Mouse (Mus musculus): ENCODE data around the gene Taf9.

Taf9 gene

DNA sequence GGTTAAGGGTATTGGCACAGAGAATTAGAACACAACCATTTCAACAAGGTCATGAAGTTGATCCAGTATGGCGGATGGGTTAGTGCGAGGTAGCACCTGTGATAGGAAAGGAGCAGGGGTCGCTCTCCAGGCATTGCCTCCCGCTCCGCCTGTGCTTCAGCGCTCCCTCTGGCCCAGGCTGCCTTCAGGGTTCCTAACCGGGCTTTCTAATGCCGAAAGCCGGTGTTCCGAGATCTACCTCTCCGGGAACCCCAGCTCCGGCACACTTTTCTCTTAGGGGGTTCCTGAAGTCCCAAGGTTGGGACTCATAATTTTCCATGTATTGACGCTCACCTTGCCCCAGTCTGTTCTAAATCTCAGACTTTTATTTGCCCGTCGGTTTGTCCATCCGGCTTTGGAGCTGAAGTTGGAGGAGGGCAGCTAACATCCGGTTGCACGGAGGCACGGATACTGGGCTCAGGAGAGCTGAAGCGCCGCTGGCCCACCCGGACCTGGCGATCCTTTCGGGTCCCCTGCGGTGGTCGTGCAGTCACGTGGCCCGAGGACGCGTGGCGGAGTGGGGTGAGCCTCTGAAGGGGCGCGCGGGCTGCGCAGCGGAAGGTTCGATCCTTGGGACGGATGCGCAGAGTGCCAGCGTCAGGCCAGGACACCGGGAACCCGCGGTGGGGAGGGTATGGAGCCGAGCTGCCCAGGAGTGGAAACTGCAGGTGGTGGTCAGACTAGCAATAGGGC, 18.1 kb downstream of the Taf9 start, which contains the start of gene Ccdc125:
Ccdc125 (plus strand) TSS at position 427 of the 732 bp plus-strand sequence.
- DNase-seq (ENCODE audit: low spot score in 2 of 2) = no peak

DNA sequence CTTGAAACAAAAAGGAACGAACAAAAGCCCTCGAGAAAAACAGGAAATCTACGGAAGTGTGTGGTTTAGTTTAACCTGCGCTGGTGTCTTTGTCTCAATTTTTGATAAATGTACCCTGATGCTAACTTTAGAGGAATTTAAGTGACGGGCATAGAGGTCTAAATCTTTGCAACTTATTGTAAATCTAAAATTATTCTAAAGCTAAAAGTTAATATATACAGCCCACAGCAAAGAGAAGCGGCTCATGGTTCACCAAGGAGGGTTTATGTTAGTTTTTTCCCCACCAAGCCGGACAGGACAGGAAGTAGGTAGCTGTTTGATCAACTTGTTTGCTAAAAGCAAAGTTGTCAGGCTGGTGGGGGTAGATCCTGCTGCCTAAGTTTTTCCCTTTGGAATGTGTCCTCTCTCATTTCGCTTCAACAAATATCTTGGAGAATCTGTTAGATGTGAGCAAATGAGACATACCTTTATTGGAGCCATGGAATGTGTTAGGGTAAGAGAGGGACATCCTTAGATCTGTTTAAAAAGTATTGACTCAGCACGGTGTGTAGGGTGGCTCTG, 18.9 kb downstream of the Taf9 start:
- DNase-seq (ENCODE audit: low spot score in 2 of 2) = no peak

DNA sequence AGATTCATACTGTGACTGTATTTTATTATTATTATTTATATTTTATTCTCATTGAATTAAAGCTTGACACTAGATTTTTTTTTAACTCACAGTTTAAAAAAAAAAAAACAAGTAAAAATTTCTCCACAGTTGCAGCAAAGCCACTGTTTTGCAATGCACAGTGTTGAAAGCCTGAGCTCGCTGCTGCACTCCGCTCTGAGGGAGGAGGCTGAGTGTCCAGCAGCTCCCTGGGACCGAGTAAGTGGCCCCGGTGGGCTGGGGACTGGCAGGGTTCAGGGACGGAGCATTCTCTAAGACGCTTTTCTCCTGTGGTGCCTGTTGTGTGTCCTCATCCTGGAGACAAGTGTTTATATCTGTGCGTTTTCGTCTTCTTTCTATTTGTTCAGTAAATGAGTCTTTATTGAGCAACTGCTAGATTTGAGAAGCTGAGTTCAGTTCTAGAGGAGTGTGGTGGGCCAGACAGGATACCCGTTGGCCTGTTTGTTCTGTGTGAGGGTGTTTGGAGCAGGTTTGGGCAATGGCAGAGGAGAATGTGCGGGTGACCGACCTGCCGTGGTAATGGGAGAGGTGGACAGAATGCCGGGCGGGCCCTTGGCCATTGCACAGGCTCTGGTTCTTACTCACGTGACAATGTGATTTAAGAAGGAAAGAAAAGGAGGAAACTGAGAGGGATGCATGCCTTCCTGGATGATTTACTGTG, 24.7 kb downstream of the Taf9 start:
- DNase-seq (ENCODE audit: low spot score in 2 of 2) = no peak

DNA sequence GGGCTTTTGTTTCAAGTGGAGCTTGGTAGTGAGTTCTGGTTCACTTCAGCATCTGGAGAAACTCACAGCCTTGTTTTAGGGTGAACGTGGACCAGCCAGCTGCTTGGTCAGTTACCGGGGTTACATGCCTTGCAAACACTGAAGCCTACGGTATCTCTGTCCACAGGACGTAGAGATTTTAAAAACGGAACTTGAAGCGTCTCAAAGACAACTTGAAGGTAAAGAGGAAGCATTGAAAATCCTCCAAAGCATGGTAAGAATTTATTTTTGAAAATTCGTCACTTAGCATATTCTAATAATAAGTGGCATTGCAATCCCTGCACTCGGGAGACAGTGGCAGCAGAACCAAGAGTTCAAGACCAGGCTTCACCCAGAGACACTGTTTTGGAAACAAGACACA, 30.2 kb downstream of the Taf9 start:
- DNase-seq (ENCODE audit: low spot score in 2 of 2) = no peak

DNA sequence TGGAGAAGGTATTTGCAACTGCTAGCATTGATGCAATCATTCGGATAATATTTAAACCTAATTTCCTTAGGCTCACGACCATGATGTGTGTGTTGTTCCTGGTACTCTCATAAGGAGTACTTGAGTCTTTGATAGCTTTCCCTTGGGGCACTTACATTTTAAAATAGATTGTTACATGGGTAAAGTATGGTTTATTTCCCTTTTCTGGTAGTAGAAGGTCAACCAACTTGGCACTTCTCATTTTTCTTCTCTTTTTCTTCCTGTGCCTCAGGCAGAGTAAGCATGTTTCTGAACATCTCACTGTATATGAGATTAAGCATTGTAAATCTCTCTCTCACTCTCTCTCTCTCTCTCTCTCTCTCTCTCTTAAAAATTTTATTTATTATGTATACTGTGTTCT, 31.5 kb downstream of the Taf9 start:
- DNase-seq (ENCODE audit: low spot score in 2 of 2) = no peak

DNA sequence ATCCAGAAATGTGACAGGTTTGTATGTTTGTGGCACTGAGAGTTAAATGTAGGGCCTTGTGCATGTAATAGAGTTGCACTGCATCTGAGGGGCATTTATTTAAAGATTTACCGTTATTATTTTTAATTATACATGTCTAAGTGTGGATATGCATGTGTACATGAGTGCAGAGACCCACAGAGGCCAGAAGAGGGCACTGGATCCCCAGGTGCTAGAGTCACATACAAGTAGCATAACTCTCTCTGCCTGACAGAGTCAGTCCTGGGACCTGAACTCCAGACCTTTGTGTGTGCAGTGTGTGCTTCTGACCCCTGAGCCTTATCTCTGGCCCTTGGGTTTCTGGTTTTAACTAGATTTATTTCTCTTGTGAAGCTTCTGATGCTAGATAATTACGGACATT, 33.0 kb downstream of the Taf9 start:
- no peak for DNase-seq (ENCODE audit: low spot score in 2 of 2)

DNA sequence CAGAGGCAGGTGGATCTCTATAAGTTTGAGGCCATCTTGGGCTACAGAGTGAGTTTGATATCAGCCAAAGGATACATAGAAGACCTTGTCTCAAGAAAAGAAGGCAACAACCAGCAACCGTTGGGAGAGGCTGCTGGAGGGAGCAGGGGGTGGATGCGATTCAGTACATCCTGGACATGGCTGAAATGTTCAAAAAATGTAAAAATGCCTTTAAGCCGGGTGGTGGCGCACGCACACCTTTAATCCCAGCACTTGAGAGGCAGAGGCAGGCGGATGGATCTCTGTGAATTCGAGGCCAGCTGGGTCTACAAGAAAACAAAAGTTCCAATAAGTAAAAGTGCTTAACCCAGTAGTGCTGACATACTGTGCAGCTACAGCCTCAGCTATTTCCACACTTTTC, 36.1 kb downstream of the Taf9 start:
- DNase-seq (ENCODE audit: low spot score in 2 of 2) = no peak

DNA sequence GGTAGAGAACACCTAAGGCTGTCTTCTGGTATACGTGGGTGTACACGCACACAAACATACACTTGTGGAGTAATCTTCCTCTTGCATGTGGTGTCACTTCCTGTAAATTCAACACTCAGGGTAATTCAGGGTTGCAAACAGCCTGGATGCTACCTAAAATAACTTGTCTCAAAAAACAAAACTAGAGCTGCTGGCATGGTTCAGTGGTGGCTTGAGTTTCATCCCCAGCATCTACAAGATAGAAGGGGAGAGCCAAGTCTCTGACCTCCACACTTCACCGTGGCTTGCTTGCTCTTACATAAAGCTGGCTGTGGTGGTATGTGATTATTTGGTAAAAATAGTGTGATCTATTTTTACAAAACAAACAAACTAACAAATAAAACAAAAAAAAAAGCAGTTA, 46.2 kb downstream of the Taf9 start:
- no peak for DNase-seq (ENCODE audit: low spot score in 2 of 2)

DNA sequence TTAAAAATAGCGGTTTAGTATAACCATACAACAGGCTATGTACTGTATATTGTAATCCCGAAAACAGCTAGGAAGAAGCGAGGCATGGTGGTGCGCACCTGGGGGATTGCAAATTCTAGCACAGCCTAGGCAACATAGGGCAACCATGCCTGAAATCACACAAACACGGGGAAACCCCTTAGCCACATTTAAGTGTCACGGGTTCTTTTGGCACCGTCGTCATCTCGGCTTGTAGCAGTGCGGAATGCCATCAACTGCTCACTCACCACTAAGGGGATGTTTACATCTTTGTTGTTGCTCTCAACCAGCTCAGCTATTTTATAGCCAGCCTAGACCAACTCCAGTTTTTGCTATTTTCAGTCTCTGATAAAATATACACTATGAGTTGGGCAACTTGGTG, 47.5 kb downstream of the Taf9 start:
- DNase-seq (ENCODE audit: low spot score in 2 of 2) = no peak

DNA sequence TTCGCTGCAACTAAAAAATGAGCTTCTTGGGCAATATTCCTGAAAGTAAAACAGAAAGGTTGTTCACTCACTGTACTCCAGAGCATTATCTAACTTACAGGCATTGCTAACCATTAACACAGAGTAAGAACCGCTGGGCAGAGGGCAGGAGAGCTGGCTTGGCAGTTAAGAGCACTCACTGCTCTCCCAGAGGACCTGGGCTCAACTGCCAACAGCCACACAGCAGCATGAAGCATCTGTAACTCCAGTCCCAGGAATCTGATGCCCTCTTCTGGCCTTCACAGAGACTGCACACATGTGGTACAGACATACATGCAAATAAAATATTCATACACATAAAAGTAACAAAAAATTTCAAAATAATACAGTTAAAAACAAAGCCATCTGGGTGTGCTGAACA, 52.1 kb downstream of the Taf9 start:
- DNase-seq (ENCODE audit: low spot score in 2 of 2) = no peak

Measured in right cerebral cortex, postnatal 36 days (tissue).